Mouse (Mus musculus) thymus, adult 18-20 months (tissue): ENCODE data around the gene Ppa2.

Source experiments
- DNase-seq, 2 experiments: peaks; one replicate each; pipeline ENCODE4 v3.0.0; 2022; ENCODE audit warnings: mixed read lengths in 2 of 2

The Ppa2 gene

DNA sequence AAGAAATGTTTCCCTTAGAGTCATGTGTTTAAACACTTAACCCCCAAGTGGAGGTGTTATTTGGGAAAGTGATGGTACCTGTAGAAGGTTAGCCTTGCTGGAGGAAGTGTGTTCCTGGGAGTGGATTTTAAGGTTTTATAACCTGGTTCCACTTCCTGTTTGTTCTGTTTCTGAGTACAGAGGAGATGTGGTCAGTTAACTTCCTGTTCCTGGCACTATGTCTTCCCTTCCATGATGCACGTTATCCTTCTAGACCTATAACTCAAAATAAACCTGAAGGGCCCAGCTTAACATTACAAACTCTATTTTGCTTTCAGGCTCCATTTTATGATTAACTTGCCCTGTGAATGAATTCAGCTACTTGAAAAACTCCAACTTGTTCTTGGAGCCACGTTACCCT lies 84.6 kb downstream of the Ppa2 start:
- DNase-seq: no peak

GRCm38 (mm10) chr3:133403849-133404248 lies 93.9 kb downstream of the Ppa2 start:
- no peak for DNase-seq

- no peak for DNase-seq
These were observed 95.7 kb downstream of the Ppa2 start for GRCm38 (mm10) chr3:133405636-133406035.

GRCm38 (mm10) chr3:133406248-133406647 lies 96.3 kb downstream of the Ppa2 start:
- no peak for DNase-seq

GRCm38 (mm10) chr3:133411123-133411675 lies 101.3 kb downstream of the Ppa2 start:
- no peak for DNase-seq

- DNase-seq: no peak
These were observed 101.9 kb downstream of the Ppa2 start for GRCm38 (mm10) chr3:133411768-133412167.

- DNase-seq: no peak
These were observed 104.8 kb downstream of the Ppa2 start for GRCm38 (mm10) chr3:133414747-133415146.

- DNase-seq: no peak
These were observed 113.2 kb downstream of the Ppa2 start for GRCm38 (mm10) chr3:133423073-133423472.
